Mouse (Mus musculus) kidney, postnatal 36 days (tissue): ENCODE measurements around the gene Rnf44.

Experiments
- DNase-seq, 2 experiments: peaks; one replicate each; pipeline ENCODE4 v3.0.0; 2021 to 2022; ENCODE audit warnings: mixed read lengths in 2 of 2

Gene Rnf44

GRCm38 (mm10) chr13:54686139-54687053, 7.3 kb downstream of the Rnf44 start:
- DNase-seq, result peak in 1 of 2 experiments; percentile 27

- DNase-seq, result peak; percentile 71 to 86
These were observed 8.5 kb downstream of the Rnf44 start for GRCm38 (mm10) chr13:54685174-54685573.

- DNase-seq, result peak; percentile 40 to 41
These were observed 9.4 kb downstream of the Rnf44 start for GRCm38 (mm10) chr13:54684140-54684896.

- no peak for DNase-seq
These were observed 10.4 kb downstream of the Rnf44 start for GRCm38 (mm10) chr13:54683301-54683700.

- DNase-seq, result no peak
These were observed 12.4 kb downstream of the Rnf44 start for GRCm38 (mm10) chr13:54681291-54681690.

- DNase-seq, result no peak
These were observed 13.4 kb downstream of the Rnf44 start for GRCm38 (mm10) chr13:54680184-54680853.

GRCm38 (mm10) chr13:54678263-54678662, 15.4 kb downstream of the Rnf44 start:
- no peak for DNase-seq

- no peak for DNase-seq
These were observed 17.7 kb downstream of the Rnf44 start for GRCm38 (mm10) chr13:54675895-54676590.

- DNase-seq, result peak; percentile 54 to 68
These were observed 23.2 kb downstream of the Rnf44 start for GRCm38 (mm10) chr13:54670491-54670890.

- no peak for DNase-seq
These were observed 28.6 kb downstream of the Rnf44 start for GRCm38 (mm10) chr13:54665062-54665461.

GRCm38 (mm10) chr13:54664509-54664908, 29.2 kb downstream of the Rnf44 start:
- DNase-seq, result no peak

GRCm38 (mm10) chr13:54663999-54664398, 29.7 kb downstream of the Rnf44 start:
- DNase-seq, result no peak

- no peak for DNase-seq
These were observed 32.3 kb downstream of the Rnf44 start for GRCm38 (mm10) chr13:54661358-54661757.

GRCm38 (mm10) chr13:54660877-54661276, 32.8 kb downstream of the Rnf44 start:
- no peak for DNase-seq

- DNase-seq, result peak; percentile 20 to 29
These were observed 43.2 kb downstream of the Rnf44 start for GRCm38 (mm10) chr13:54650461-54650860.

GRCm38 (mm10) chr13:54635011-54635410, 58.7 kb downstream of the Rnf44 start:
- no peak for DNase-seq

- peak in 1 of 2 experiments; percentile 55 for DNase-seq
These were observed 60.9 kb downstream of the Rnf44 start for GRCm38 (mm10) chr13:54632731-54633277.
